7 mouse cellular contexts compared by ENCODE assay signal in the genomic region with DNA sequence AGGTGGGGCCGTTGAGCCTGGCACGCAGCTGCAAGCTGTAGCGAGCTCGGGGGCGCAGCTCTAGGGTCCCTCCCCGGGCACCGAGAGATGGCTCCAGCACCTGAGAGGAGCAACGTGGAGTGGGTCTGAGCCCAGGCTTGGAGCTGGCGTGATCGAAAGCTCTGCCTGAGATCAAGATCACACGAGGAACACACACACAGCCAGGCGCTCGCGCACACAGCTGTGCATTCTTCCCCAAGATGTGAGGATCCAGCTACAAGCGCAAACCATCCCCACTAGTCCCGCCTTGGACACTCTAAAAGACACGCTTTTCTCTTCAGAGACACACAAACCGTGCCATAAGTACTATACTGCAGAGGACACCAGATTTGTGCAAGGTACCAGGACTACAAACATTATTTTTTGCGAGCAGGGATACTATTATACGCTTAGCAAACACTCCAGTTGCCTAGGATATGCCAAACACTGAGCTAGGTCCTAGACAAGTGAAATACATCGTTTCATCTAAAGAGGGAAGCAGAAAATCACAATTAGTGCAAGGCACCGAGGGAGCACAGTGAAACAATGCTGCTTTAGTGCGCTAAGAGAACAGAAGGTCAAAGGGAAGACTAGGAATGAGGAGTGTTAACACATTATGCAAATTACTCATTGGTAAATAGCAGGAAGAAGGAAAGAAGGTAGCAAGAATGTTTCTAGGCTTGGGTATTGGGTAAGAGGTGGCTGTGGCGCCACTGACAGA. TPM values are rescaled to one million over a fixed set of nuclear protein-coding genes. Genes with fewer than 3 reads are reported as not detected.
DNase-seq lines count a peak whose midpoint lies in the region; ATAC-seq and TF ChIP-seq lines count a peak whose summit lies in the region.

No protein-coding gene starts in this region.

- H3K4me3 ChIP-seq in E14TG2a.4 (replicated peaks; ENCODE audit: low read length) (peak overlapping the region; percentile 79), ES-E14 (ENCODE audit: insufficient read depth in 1 of 2, low read depth in 1 of 2, low read length in 2 of 2, poor library complexity in 1 of 2, severe bottlenecking in 1 of 2) (peak overlapping the region; percentile 55 to 57)

- no peaks in the 10 kb centered on the region for H3K9me3 ChIP-seq in E14TG2a.4 (ENCODE audit: low read length)
- H3K9me3 ChIP-seq in ES-E14 (ENCODE audit: control insufficient read depth, insufficient read depth, low read depth, low read length): no peaks in the 10 kb centered on the region

- intact Hi-C loops in left cerebral cortex, postnatal 36 days (cut with DNase I): loop anchor here (10.0 kb wide), 1 partner anchor 118 kb away; no protein-coding TSS in a partner anchor

- DNase-seq in ES-E14 (ENCODE audit: low read depth, low spot score): no peak
- DNase-seq in lung, postnatal 36 days: peak; percentile 29
- DNase-seq in left cerebral cortex, postnatal 36 days (ENCODE audit: low spot score in 2 of 2): no peak
- no peak for DNase-seq in natural killer cell, adult 2 months (ENCODE audit: low spot score in 2 of 2)
- DNase-seq in adrenal gland, postnatal 25 days: no peak

- H3K36me3 ChIP-seq in E14TG2a.4 (ENCODE audit: insufficient read depth, low read length) (no peaks in the 10 kb centered on the region), ES-E14 (ENCODE audit: control insufficient read depth, insufficient read depth, low read length, poor library complexity, severe bottlenecking) (no peaks in the 10 kb centered on the region)

- peaks cover 39% of the 10 kb centered on the region for H3K27me3 ChIP-seq in E14TG2a.4 (ENCODE audit: insufficient read depth, low read length)

- H3K4me1 ChIP-seq in E14TG2a.4 (replicated peaks; ENCODE audit: low read depth, low read length): peaks cover 33% of the 10 kb centered on the region
- H3K4me1 ChIP-seq in ES-E14 (ENCODE audit: control insufficient read depth in 2 of 2, insufficient read depth in 2 of 2, low read length in 2 of 2, poor library complexity in 1 of 2): peaks cover 0 to 12% of the 10 kb centered on the region in 2 experiments; a peak in 3 of 4 replicates

- in situ Hi-C loops in ES-E14 (cut with MboI; ENCODE audit: low sequenced_read_pairs in 2 of 2, unreplicated experiment in 2 of 2): no loop called here

- 0 out of 2 replicates have a peak overlapping the region, but pooled peaks have one; percentile 17 for H3K9ac ChIP-seq in ES-E14 (ENCODE audit: insufficient read depth, low read depth, low read length, poor library complexity, severe bottlenecking)

- no peak for TF ChIP-seq CTCF in E14TG2a.4 (conservative IDR thresholded peaks at IDR 0.05; ENCODE audit: low read length)

- H3K27ac ChIP-seq in ES-E14 (ENCODE audit: insufficient read depth, low read depth, low read length, poor library complexity, severe bottlenecking): no peak overlapping the region

- 0 out of 2 replicates have a peak, but pooled peaks have one; percentile 22 for ATAC-seq in granulocyte monocyte progenitor cell, adult 5-6 weeks (replicated peaks; ENCODE audit: poor library complexity, severe bottlenecking)

TF ChIP-seq in ES-E14, 5 proteins besides CTCF, POLR2A, EP300 and RAD21:
- no peak for TF ChIP-seq ZC3H11A (IDR thresholded peaks at IDR 0.05; ENCODE audit: borderline replicate concordance, low read depth, low read length)
- TF ChIP-seq MAFK (IDR thresholded peaks at IDR 0.05; ENCODE audit: insufficient read depth, low read depth, low read length): no peak
- TF ChIP-seq HCFC1 (IDR thresholded peaks at IDR 0.05; ENCODE audit: borderline replicate concordance, insufficient read depth, low read length): no peak
- no peak for TF ChIP-seq CHD2 (IDR thresholded peaks at IDR 0.05; ENCODE audit: low read depth, low read length)
- TF ChIP-seq ZNF384 (IDR thresholded peaks at IDR 0.05; ENCODE audit: low read depth, low read length): no peak

RNA-seq across cellular contexts. Expression of gene Cdc20, which starts 9.4 kb away (rescaled TPM):
- total RNA-seq in ES-E14 (2012; rRNA removed): 296 and 322 TPM in 2 replicates
- total RNA-seq in granulocyte monocyte progenitor cell, adult 5-6 weeks (2014; fragmentation: Nextera tagmentation): 26.7 and 35.6 TPM in 2 replicates
- total RNA-seq in granulocyte monocyte progenitor cell, adult 5-6 weeks (2017): 77.2 and 88.2 TPM in 2 replicates
- 1 to 10 TPM; 1.3 to 1.6 TPM for total RNA-seq in left cerebral cortex, postnatal 36 days (2021)
- total RNA-seq in adrenal gland, postnatal 25 days (2021): 10.8 and 14.9 TPM in 2 replicates

RNA-seq across cellular contexts. Expression of gene Mpl, which starts 10.7 kb away (rescaled TPM):
- not detected in 2 replicates for total RNA-seq in ES-E14 (2012; rRNA removed)
- 0.11 and 0.49 TPM in 2 replicates for total RNA-seq in granulocyte monocyte progenitor cell, adult 5-6 weeks (2014; fragmentation: Nextera tagmentation)
- total RNA-seq in granulocyte monocyte progenitor cell, adult 5-6 weeks (2017): not detected in 2 replicates
- total RNA-seq in left cerebral cortex, postnatal 36 days (2021): under 1 TPM; 0.79 to 0.94 TPM
- not detected in 2 replicates for total RNA-seq in adrenal gland, postnatal 25 days (2021)

RNA-seq across cellular contexts. Expression of gene Elovl1, which starts 18.7 kb away (rescaled TPM):
- total RNA-seq in ES-E14 (2012; rRNA removed): 33.4 and 36.0 TPM in 2 replicates
- total RNA-seq in granulocyte monocyte progenitor cell, adult 5-6 weeks (2014; fragmentation: Nextera tagmentation): 116 and 119 TPM in 2 replicates
- total RNA-seq in granulocyte monocyte progenitor cell, adult 5-6 weeks (2017): 53.6 and 63.3 TPM in 2 replicates
- 10 to 100 TPM; 21.9 to 24.3 TPM for total RNA-seq in left cerebral cortex, postnatal 36 days (2021)
- total RNA-seq in adrenal gland, postnatal 25 days (2021): 120 and 128 TPM in 2 replicates

RNA-seq across cellular contexts. Expression of gene Med8, which starts 37.4 kb away (rescaled TPM):
- total RNA-seq in ES-E14 (2012; rRNA removed): 56.5 and 74.1 TPM in 2 replicates
- total RNA-seq in granulocyte monocyte progenitor cell, adult 5-6 weeks (2014; fragmentation: Nextera tagmentation): 75.7 and 79.4 TPM in 2 replicates
- 94.8 and 103 TPM in 2 replicates for total RNA-seq in granulocyte monocyte progenitor cell, adult 5-6 weeks (2017)
- 10 to 100 TPM; 55.6 to 62.5 TPM for total RNA-seq in left cerebral cortex, postnatal 36 days (2021)
- total RNA-seq in adrenal gland, postnatal 25 days (2021): 67.9 and 85.3 TPM in 2 replicates

RNA-seq across cellular contexts. Expression of gene Szt2, which starts 37.5 kb away (rescaled TPM):
- total RNA-seq in ES-E14 (2012; rRNA removed): 17.4 and 26.6 TPM in 2 replicates
- 20.6 and 25.0 TPM in 2 replicates for total RNA-seq in granulocyte monocyte progenitor cell, adult 5-6 weeks (2014; fragmentation: Nextera tagmentation)
- total RNA-seq in granulocyte monocyte progenitor cell, adult 5-6 weeks (2017): 3.7 and 4.0 TPM in 2 replicates
- total RNA-seq in left cerebral cortex, postnatal 36 days (2021): 10 to 100 TPM; 30.0 to 46.8 TPM
- total RNA-seq in adrenal gland, postnatal 25 days (2021): 33.0 and 34.4 TPM in 2 replicates
